26 mouse cellular contexts compared by ENCODE assay signal in the genomic region with DNA sequence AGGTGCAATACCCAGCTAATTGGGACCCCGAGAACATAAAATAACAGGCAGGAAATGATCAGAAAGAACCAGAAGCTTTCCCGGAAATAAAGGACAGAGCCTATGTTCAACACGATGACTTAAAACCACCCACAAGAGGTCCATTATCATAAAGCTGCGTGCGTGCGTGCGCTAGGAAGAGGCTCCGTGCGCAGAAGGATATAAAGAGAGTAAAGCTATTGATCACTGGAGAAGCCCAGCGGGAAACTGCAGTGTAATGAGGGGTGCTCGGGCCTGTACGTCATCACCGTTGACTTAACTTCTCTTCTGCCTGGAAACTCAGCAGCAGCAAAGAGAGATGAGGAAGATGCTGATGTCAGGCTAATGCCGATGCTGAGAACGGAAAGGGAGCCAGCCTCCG.
DNase-seq lines count a peak whose midpoint lies in the region; ATAC-seq and TF ChIP-seq lines count a peak whose summit lies in the region.
"Had no signal": no experiment of that assay in that cellular context is flagged by ENCODE, and none has a peak within 500 bp of the region (broad histone marks: within the 10 kb centered on the region; RNA-seq: fewer than 3 reads in every experiment).

No protein-coding gene starts in this region.

- DNase-seq in hindbrain, postnatal 0 days (ENCODE audit: low spot score): peak; percentile 30
- DNase-seq in forebrain, embryonic 11.5 days (ENCODE audit: low spot score): no peak
- peak; percentile 25 for DNase-seq in midbrain, postnatal 0 days (ENCODE audit: low spot score)
- no peak for DNase-seq in layer of hippocampus, adult 11-12 months (ENCODE audit: low spot score)
- no peak for DNase-seq in MN1 (ENCODE audit: low spot score)
- no peak for DNase-seq in lung, postnatal 4 days
- DNase-seq: adrenal gland, adult 2 months; B cell, adult 2 months; cerebellum, adult 18-20 months; cerebellum, postnatal 14 days; heart, adult 11 months; heart, postnatal 10 days; kidney, postnatal 36 days; liver; lung, postnatal 36 days; thymus, postnatal 14 days had no signal

- no peaks in the 10 kb centered on the region for H3K36me3 ChIP-seq in hindbrain, postnatal 0 days (ENCODE audit: insufficient read depth, low read length)
- no peaks in the 10 kb centered on the region for H3K36me3 ChIP-seq in hindbrain, embryonic 12.5 days
- no peaks in the 10 kb centered on the region for H3K36me3 ChIP-seq in forebrain, embryonic 11.5 days (ENCODE audit: control insufficient read depth, insufficient read depth, low read length)
- no peaks in the 10 kb centered on the region for H3K36me3 ChIP-seq in forebrain, embryonic 16.5 days (ENCODE audit: control insufficient read depth, insufficient read depth)
- no peaks in the 10 kb centered on the region for H3K36me3 ChIP-seq in midbrain, postnatal 0 days (ENCODE audit: insufficient read depth, low read length)
- H3K36me3 ChIP-seq: embryonic facial prominence, embryonic 12.5 days; G1E; heart, embryonic 12.5 days; limb, embryonic 10.5 days; liver, embryonic 15.5 days; lung, embryonic 15.5 days had no signal

- 0 out of 2 replicates have a peak, but pooled peaks cover 3% of the 10 kb centered on the region for H3K4me1 ChIP-seq in hindbrain, postnatal 0 days (ENCODE audit: insufficient read depth, low read length)
- no peaks in the 10 kb centered on the region; the same call in 1 of the 2 replicates for H3K4me1 ChIP-seq in hindbrain, embryonic 12.5 days
- H3K4me1 ChIP-seq in forebrain, embryonic 11.5 days (replicated peaks; ENCODE audit: control insufficient read depth, insufficient read depth, low read length): peaks cover 2% of the 10 kb centered on the region; the same call in 1 of the 2 replicates
- peaks cover 17% of the 10 kb centered on the region for H3K4me1 ChIP-seq in forebrain, embryonic 16.5 days (replicated peaks; ENCODE audit: control insufficient read depth, insufficient read depth, low read length)
- H3K4me1 ChIP-seq in midbrain, postnatal 0 days (ENCODE audit: insufficient read depth, low read length): no peaks in the 10 kb centered on the region
- H3K4me1 ChIP-seq: heart, embryonic 12.5 days; liver, embryonic 15.5 days; lung, embryonic 15.5 days had no signal

- no peak for TF ChIP-seq CTCF in hindbrain, postnatal 0 days (IDR thresholded peaks at IDR 0.05; ENCODE audit: low read depth)
- no peak for TF ChIP-seq CTCF in midbrain, postnatal 0 days (IDR thresholded peaks at IDR 0.05)

- no peak overlapping the region for H3K9ac ChIP-seq in hindbrain, postnatal 0 days (replicated peaks; ENCODE audit: low read length)
- H3K9ac ChIP-seq in hindbrain, embryonic 12.5 days: no peak overlapping the region
- no peak overlapping the region for H3K9ac ChIP-seq in forebrain, embryonic 11.5 days (ENCODE audit: low read length)
- no peak overlapping the region for H3K9ac ChIP-seq in forebrain, embryonic 16.5 days (replicated peaks; ENCODE audit: low read depth, low read length)
- no peak overlapping the region for H3K9ac ChIP-seq in midbrain, postnatal 0 days (replicated peaks; ENCODE audit: low read length, poor library complexity, severe bottlenecking)
- H3K9ac ChIP-seq: embryonic facial prominence, embryonic 12.5 days; heart, embryonic 12.5 days; liver, embryonic 15.5 days; lung, embryonic 15.5 days had no signal

- H3K27ac ChIP-seq in hindbrain, postnatal 0 days: no peak overlapping the region
- no peak overlapping the region for H3K27ac ChIP-seq in hindbrain, embryonic 12.5 days
- H3K27ac ChIP-seq in forebrain, embryonic 11.5 days (ENCODE audit: low read depth, low read length): peak overlapping the region; percentile 19; the same call in 1 of the 2 replicates
- H3K27ac ChIP-seq in forebrain, embryonic 16.5 days (ENCODE audit: low read length): no peak overlapping the region
- no peak overlapping the region for H3K27ac ChIP-seq in midbrain, postnatal 0 days (ENCODE audit: low read depth, low read length)
- H3K27ac ChIP-seq: embryonic facial prominence, embryonic 12.5 days; limb, embryonic 10.5 days; liver, embryonic 15.5 days; lung, embryonic 15.5 days had no signal

- H3K9me3 ChIP-seq in hindbrain, postnatal 0 days (ENCODE audit: low read length): no peaks in the 10 kb centered on the region
- no peaks in the 10 kb centered on the region for H3K9me3 ChIP-seq in hindbrain, embryonic 12.5 days (replicated peaks)
- no peaks in the 10 kb centered on the region for H3K9me3 ChIP-seq in forebrain, embryonic 11.5 days (ENCODE audit: control insufficient read depth, low read length)
- H3K9me3 ChIP-seq in forebrain, embryonic 16.5 days (ENCODE audit: control insufficient read depth, low read length): no peaks in the 10 kb centered on the region
- no peaks in the 10 kb centered on the region for H3K9me3 ChIP-seq in midbrain, postnatal 0 days (ENCODE audit: low read length)
- H3K9me3 ChIP-seq: embryonic facial prominence, embryonic 12.5 days; limb, embryonic 10.5 days; liver, embryonic 15.5 days; lung, embryonic 15.5 days had no signal

- ATAC-seq in hindbrain, postnatal 0 days: no peak
- no peak for ATAC-seq in hindbrain, embryonic 12.5 days (ENCODE audit: low FRiP score)
- no peak for ATAC-seq in forebrain, embryonic 11.5 days (replicated peaks; ENCODE audit: low FRiP score)
- no peak for ATAC-seq in forebrain, embryonic 16.5 days
- no peak for ATAC-seq in midbrain, postnatal 0 days (ENCODE audit: low FRiP score)
- ATAC-seq: intestine, postnatal 0 days had no signal

- H3K4me2 ChIP-seq in hindbrain, postnatal 0 days (ENCODE audit: low read depth, low read length): no peak overlapping the region
- no peak overlapping the region for H3K4me2 ChIP-seq in hindbrain, embryonic 12.5 days (replicated peaks)
- H3K4me2 ChIP-seq in forebrain, embryonic 11.5 days (ENCODE audit: low read depth, low read length, severe bottlenecking): no peak overlapping the region
- H3K4me2 ChIP-seq in forebrain, embryonic 16.5 days (ENCODE audit: low read length): 0 out of 2 replicates have a peak overlapping the region, but pooled peaks have one; percentile 3
- H3K4me2 ChIP-seq in midbrain, postnatal 0 days (ENCODE audit: low read depth, low read length, poor library complexity, severe bottlenecking): no peak overlapping the region
- H3K4me2 ChIP-seq: embryonic facial prominence, embryonic 12.5 days; heart, embryonic 12.5 days; liver, embryonic 15.5 days; lung, embryonic 15.5 days had no signal

- whole genome bisulfite sequencing in hindbrain, postnatal 0 days: 62% methylated on average over 16 of the region's 16 CpGs
- WGBS in hindbrain, embryonic 12.5 days: 65% methylated on average over 16 of the region's 16 CpGs
- 64% methylated on average over 16 of the region's 16 CpGs for WGBS in forebrain, embryonic 11.5 days
- 43% methylated on average over 16 of the region's 16 CpGs for WGBS in forebrain, embryonic 16.5 days
- WGBS in midbrain, postnatal 0 days: 55% methylated on average over 16 of the region's 16 CpGs

- no peak overlapping the region for H3K4me3 ChIP-seq in hindbrain, postnatal 0 days (ENCODE audit: low read length)
- no peak overlapping the region for H3K4me3 ChIP-seq in hindbrain, embryonic 12.5 days
- H3K4me3 ChIP-seq in forebrain, embryonic 11.5 days (ENCODE audit: low read depth, low read length): no peak overlapping the region
- H3K4me3 ChIP-seq in forebrain, embryonic 16.5 days (replicated peaks; ENCODE audit: low read length): no peak overlapping the region
- H3K4me3 ChIP-seq in midbrain, postnatal 0 days (ENCODE audit: low read depth, low read length): no peak overlapping the region
- H3K4me3 ChIP-seq: embryonic facial prominence, embryonic 12.5 days; heart, embryonic 12.5 days; limb, embryonic 10.5 days; liver, embryonic 15.5 days; lung, embryonic 15.5 days had no signal

- no peaks in the 10 kb centered on the region for H3K27me3 ChIP-seq in hindbrain, postnatal 0 days (ENCODE audit: insufficient read depth, low read length)
- no peaks in the 10 kb centered on the region for H3K27me3 ChIP-seq in hindbrain, embryonic 12.5 days
- no peaks in the 10 kb centered on the region for H3K27me3 ChIP-seq in forebrain, embryonic 11.5 days (ENCODE audit: control insufficient read depth, insufficient read depth, low read length)
- H3K27me3 ChIP-seq in forebrain, embryonic 16.5 days (replicated peaks; ENCODE audit: control insufficient read depth, insufficient read depth, low read length): no peaks in the 10 kb centered on the region
- no peaks in the 10 kb centered on the region for H3K27me3 ChIP-seq in midbrain, postnatal 0 days (ENCODE audit: insufficient read depth, low read length)
- H3K27me3 ChIP-seq: CH12.LX; embryonic facial prominence, embryonic 12.5 days; heart, embryonic 12.5 days; liver, embryonic 15.5 days; lung, embryonic 15.5 days had no signal

Comparison
In these comparisons a context has a peak if more than half of its experiments do, and no peak if none do; other contexts are left out.
1. DNase-seq: peak in hindbrain, postnatal 0 days (single experiment) and midbrain, postnatal 0 days (single experiment); none in forebrain, embryonic 11.5 days (single experiment), layer of hippocampus, adult 11-12 months (single experiment), MN1 (single experiment) and lung, postnatal 4 days (0 of 2).